Mouse (Mus musculus): ENCODE data around the gene Tepsin. TPM values are rescaled to one million over a fixed set of nuclear protein-coding genes. Genes with fewer than 3 reads are reported as not detected.

Gene Tepsin
- polyA plus RNA-seq, 1 experiment = 103 TPM

DNA sequence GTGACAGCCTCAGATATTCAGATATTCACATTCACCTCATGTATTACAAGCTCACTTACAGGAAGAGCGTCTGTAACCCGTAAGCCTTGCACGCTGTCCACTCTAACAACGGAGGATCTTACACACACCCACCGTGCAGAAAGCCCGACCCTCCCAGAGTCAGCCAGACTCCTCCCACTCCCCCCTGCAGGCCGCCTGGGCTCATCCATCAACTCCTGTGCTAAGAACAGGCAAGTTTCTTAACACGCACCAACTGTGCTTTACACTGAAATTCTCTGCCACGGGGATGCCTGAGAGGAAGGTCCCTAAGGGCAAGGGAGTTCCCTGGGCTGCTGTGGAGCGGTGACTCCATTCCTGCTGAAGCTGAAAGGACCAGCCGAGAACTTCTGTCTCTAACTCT is 29.3 kb downstream of the Tepsin start:
- no peaks in the 10 kb centered on the region for H3K4me1 ChIP-seq (replicated peaks; ENCODE audit: control insufficient read depth, insufficient read depth, low read length)
- no peaks in the 10 kb centered on the region for H3K36me3 ChIP-seq (ENCODE audit: control insufficient read depth, insufficient read depth, low read length)
- no peak overlapping the region for H3K4me3 ChIP-seq (ENCODE audit: control insufficient read depth, insufficient read depth, low read length)
- 90% methylated on average over 11 of the region's 11 CpGs for WGBS
- no peaks in the 10 kb centered on the region for H3K27me3 ChIP-seq (ENCODE audit: control insufficient read depth, insufficient read depth, low read length)
- no peak overlapping the region for H3K27ac ChIP-seq (ENCODE audit: control insufficient read depth, insufficient read depth, low read length)
- TF ChIP-seq CTCF (IDR thresholded peaks at IDR 0.05; ENCODE audit: borderline replicate concordance, control insufficient read depth, extremely low read depth, insufficient read depth, low read length, poor library complexity) = no peak
- no peak for TF ChIP-seq POLR2A (IDR thresholded peaks at IDR 0.05; ENCODE audit: control insufficient read depth, extremely low read depth, insufficient read depth, low read length, poor library complexity)
- no peak for DNase-seq

DNA sequence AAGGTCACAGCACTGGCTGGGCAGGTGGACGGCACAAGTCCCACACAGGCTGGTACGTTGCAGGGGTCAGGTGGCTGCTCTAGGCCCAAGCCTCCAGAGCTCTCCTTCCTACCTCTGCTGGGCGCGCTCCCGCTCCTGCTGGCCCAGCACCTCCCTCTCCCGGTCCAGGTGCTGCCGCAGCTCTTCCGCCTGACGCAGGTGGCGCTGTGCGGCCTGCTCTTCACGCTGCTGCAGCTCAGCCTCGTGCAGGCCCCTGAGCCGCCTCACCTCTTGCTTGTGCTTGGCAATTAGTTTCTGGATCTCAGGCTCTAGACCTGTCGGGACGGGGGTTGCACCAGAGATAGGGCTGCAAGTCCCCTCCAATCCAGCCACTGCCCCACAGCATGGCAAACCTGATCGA is 30.7 kb downstream of the Tepsin start:
- Histone ChIP-seq H3K4me1 (replicated peaks; ENCODE audit: control insufficient read depth, insufficient read depth, low read length) (no peaks in the 10 kb centered on the region), H3K27ac (ENCODE audit: control insufficient read depth, insufficient read depth, low read length) (no peak overlapping the region), H3K27me3 (ENCODE audit: control insufficient read depth, insufficient read depth, low read length) (no peaks in the 10 kb centered on the region), H3K4me3 (ENCODE audit: control insufficient read depth, insufficient read depth, low read length) (no peak overlapping the region), H3K36me3 (ENCODE audit: control insufficient read depth, insufficient read depth, low read length) (no peaks in the 10 kb centered on the region)
- TF ChIP-seq POLR2A (IDR thresholded peaks at IDR 0.05; ENCODE audit: control insufficient read depth, extremely low read depth, insufficient read depth, low read length, poor library complexity) = no peak
- 93% methylated on average over 17 of the region's 17 CpGs for WGBS
- no peak for DNase-seq

DNA sequence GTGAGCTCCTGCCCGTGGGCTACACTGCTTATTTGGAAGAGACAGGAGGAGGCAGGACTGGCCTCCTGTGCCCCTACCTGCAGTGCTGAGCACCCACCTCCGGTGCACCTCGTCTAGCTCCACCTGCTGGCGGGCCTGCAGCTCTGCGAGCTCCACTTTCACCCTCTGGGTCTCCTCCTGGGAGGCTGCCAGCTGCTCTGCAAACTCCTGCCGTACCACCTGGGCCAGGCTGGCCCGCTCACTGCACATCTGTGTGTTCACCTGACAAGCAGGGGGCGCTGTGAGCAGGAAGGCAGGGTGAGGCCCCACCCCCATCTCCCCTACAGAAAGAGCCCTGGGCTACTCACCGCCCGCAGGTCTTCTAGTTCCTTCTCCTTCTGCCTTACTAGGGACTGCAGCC is 33.2 kb downstream of the Tepsin start:
- no peak overlapping the region for H3K4me3 ChIP-seq (ENCODE audit: control insufficient read depth, insufficient read depth, low read length)
- TF ChIP-seq POLR2A (IDR thresholded peaks at IDR 0.05; ENCODE audit: control insufficient read depth, extremely low read depth, insufficient read depth, low read length, poor library complexity) = no peak
- TF ChIP-seq CTCF (IDR thresholded peaks at IDR 0.05; ENCODE audit: borderline replicate concordance, control insufficient read depth, extremely low read depth, insufficient read depth, low read length, poor library complexity) = peak; percentile 86
- H3K27me3 ChIP-seq (ENCODE audit: control insufficient read depth, insufficient read depth, low read length) = no peaks in the 10 kb centered on the region
- H3K36me3 ChIP-seq (ENCODE audit: control insufficient read depth, insufficient read depth, low read length) = no peaks in the 10 kb centered on the region
- no peaks in the 10 kb centered on the region for H3K4me1 ChIP-seq (replicated peaks; ENCODE audit: control insufficient read depth, insufficient read depth, low read length)
- 43% methylated on average over 10 of the region's 10 CpGs for WGBS
- H3K27ac ChIP-seq (ENCODE audit: control insufficient read depth, insufficient read depth, low read length) = no peak overlapping the region
- DNase-seq = peak; percentile 65

DNA sequence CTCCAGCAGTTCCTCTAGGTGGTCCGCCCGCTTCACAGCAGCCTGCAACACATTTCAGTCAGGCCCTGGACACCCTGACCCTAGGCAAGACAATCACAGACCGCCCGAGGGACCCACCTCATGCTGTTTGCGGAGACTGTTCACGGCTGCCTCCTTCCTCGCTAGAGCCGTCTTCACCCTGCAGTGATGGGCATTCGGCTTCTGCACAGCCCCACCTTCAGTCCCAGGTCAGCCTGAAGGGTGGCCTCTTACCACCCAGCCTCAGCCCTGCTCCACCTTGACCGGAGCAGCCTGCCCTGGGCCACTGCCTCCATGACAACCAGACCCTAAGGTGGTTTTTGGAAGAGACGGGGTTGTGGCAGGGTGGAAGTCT is 33.9 kb downstream of the Tepsin start:
- DNase-seq = no peak
- H3K27ac ChIP-seq (ENCODE audit: control insufficient read depth, insufficient read depth, low read length) = no peak overlapping the region
- no peaks in the 10 kb centered on the region for H3K36me3 ChIP-seq (ENCODE audit: control insufficient read depth, insufficient read depth, low read length)
- no peaks in the 10 kb centered on the region for H3K4me1 ChIP-seq (replicated peaks; ENCODE audit: control insufficient read depth, insufficient read depth, low read length)
- H3K4me3 ChIP-seq (ENCODE audit: control insufficient read depth, insufficient read depth, low read length) = no peak overlapping the region
- H3K27me3 ChIP-seq (ENCODE audit: control insufficient read depth, insufficient read depth, low read length) = no peaks in the 10 kb centered on the region
- no peak for TF ChIP-seq CTCF (IDR thresholded peaks at IDR 0.05; ENCODE audit: borderline replicate concordance, control insufficient read depth, extremely low read depth, insufficient read depth, low read length, poor library complexity)
- no peak for TF ChIP-seq POLR2A (IDR thresholded peaks at IDR 0.05; ENCODE audit: control insufficient read depth, extremely low read depth, insufficient read depth, low read length, poor library complexity)
- WGBS = 95% methylated on average over 11 of the region's 11 CpGs

DNA sequence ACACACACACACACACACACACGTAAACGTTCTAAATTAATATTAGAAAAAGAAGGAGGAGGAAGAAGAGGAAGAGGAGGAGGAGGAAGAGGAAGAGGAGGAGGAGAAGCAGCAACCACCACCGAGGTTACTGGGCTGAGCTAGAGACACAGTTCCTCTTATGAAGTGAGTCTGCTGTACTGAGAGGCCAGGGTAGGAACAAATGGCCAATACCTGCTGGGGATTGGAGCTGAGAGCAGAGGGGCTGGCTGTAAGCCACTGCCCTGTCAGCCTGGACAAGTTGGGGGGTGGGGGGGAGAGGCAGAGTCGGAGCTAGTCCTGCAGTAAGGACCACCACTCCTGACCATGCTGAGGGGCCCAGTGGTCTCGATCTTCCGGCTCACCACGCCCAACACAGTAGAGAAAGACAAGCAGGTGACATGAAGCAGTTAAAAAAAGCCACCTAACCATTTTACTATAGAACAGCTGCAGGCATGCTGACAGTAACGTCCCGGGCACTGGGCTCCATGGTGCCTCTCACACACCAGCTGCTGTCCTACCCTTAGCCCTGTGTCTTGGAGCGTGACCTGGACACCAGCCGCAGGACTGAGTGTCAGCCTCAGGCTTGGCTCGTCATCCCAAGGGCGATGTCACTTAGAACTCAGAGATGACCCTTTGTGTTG is 34.4 kb downstream of the Tepsin start:
- no peak overlapping the region for H3K4me3 ChIP-seq (ENCODE audit: control insufficient read depth, insufficient read depth, low read length)
- H3K27me3 ChIP-seq (ENCODE audit: control insufficient read depth, insufficient read depth, low read length) = no peaks in the 10 kb centered on the region
- no peak overlapping the region for H3K27ac ChIP-seq (ENCODE audit: control insufficient read depth, insufficient read depth, low read length)
- no peak for TF ChIP-seq CTCF (IDR thresholded peaks at IDR 0.05; ENCODE audit: borderline replicate concordance, control insufficient read depth, extremely low read depth, insufficient read depth, low read length, poor library complexity)
- TF ChIP-seq POLR2A (IDR thresholded peaks at IDR 0.05; ENCODE audit: control insufficient read depth, extremely low read depth, insufficient read depth, low read length, poor library complexity) = no peak
- no peak for DNase-seq
- H3K36me3 ChIP-seq (ENCODE audit: control insufficient read depth, insufficient read depth, low read length) = no peaks in the 10 kb centered on the region
- 72% methylated on average over 13 of the region's 13 CpGs for WGBS
- H3K4me1 ChIP-seq (replicated peaks; ENCODE audit: control insufficient read depth, insufficient read depth, low read length) = no peaks in the 10 kb centered on the region

GRCm38 (mm10) chr11:120063326-120063725 is 35.2 kb downstream of the Tepsin start:
- DNase-seq = no peak
- 94% methylated on average over 5 of the region's 5 CpGs for WGBS
- no peaks in the 10 kb centered on the region for H3K36me3 ChIP-seq (ENCODE audit: control insufficient read depth, insufficient read depth, low read length)
- no peak overlapping the region for H3K4me3 ChIP-seq (ENCODE audit: control insufficient read depth, insufficient read depth, low read length)
- H3K27me3 ChIP-seq (ENCODE audit: control insufficient read depth, insufficient read depth, low read length) = no peaks in the 10 kb centered on the region
- no peaks in the 10 kb centered on the region for H3K4me1 ChIP-seq (replicated peaks; ENCODE audit: control insufficient read depth, insufficient read depth, low read length)
- no peak overlapping the region for H3K27ac ChIP-seq (ENCODE audit: control insufficient read depth, insufficient read depth, low read length)
- TF ChIP-seq CTCF (IDR thresholded peaks at IDR 0.05; ENCODE audit: borderline replicate concordance, control insufficient read depth, extremely low read depth, insufficient read depth, low read length, poor library complexity) = no peak
- TF ChIP-seq POLR2A (IDR thresholded peaks at IDR 0.05; ENCODE audit: control insufficient read depth, extremely low read depth, insufficient read depth, low read length, poor library complexity) = no peak

DNA sequence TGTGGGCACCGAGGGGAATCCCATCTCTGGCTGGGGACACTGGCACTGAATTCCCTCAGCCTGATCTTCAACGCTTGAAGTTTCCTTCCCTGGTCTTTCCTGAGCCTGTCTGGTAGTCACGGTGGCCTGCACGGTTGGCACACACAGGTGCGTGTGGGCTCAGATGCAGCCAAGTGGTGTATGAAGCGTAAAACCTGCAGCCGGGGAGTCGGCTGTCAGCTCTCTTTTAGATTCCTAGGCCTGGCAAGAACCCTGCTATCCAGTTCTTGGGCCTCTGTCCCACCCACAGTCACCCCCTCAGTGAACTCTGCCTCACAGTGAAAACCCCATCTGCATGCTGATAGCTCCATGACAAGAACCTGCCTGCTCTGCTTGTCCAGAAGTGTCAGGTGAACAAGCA is 37.9 kb downstream of the Tepsin start:
- Histone ChIP-seq H3K4me3 (ENCODE audit: control insufficient read depth, insufficient read depth, low read length) (no peak overlapping the region), H3K36me3 (ENCODE audit: control insufficient read depth, insufficient read depth, low read length) (no peaks in the 10 kb centered on the region), H3K27ac (ENCODE audit: control insufficient read depth, insufficient read depth, low read length) (no peak overlapping the region), H3K27me3 (ENCODE audit: control insufficient read depth, insufficient read depth, low read length) (no peaks in the 10 kb centered on the region), H3K4me1 (replicated peaks; ENCODE audit: control insufficient read depth, insufficient read depth, low read length) (no peaks in the 10 kb centered on the region)
- no peak for DNase-seq
- no peak for TF ChIP-seq CTCF (IDR thresholded peaks at IDR 0.05; ENCODE audit: borderline replicate concordance, control insufficient read depth, extremely low read depth, insufficient read depth, low read length, poor library complexity)
- TF ChIP-seq POLR2A (IDR thresholded peaks at IDR 0.05; ENCODE audit: control insufficient read depth, extremely low read depth, insufficient read depth, low read length, poor library complexity) = no peak
- 79% methylated on average over 8 of the region's 8 CpGs for WGBS
